Mouse (Mus musculus): ENCODE measurements at regions not wholly inside any gene's neighbourhood (a gene's known extent, or its start where the extent isn't known, plus 50 kb on each side); places are given as distances from the start of the nearest gene placed in this dataset.

DNA sequence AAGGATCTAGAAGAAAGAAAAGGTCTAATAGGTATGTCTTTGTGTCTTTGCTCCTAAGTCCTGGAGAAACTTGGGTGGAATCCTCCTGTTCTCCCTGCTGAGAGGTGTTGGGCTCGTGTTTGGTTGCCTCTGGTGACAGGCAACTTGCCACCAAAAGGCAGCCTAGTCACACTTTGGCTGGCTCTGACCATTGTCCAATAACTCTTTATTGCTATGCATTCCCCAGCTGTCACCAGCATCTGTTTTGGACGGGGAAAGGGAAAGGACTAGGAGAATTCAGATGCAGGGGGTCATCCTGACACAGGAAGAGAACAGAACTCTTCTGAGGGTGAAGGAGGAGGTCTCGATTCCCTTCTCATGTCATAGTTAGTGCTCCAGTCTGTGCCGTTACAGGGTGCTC lies 220.9 kb downstream of the Zfp36l1 start:
- intact Hi-C loops (cut with DNase I) = no loop called here
- peak in 1 of 2 experiments; percentile 39 for DNase-seq

DNA sequence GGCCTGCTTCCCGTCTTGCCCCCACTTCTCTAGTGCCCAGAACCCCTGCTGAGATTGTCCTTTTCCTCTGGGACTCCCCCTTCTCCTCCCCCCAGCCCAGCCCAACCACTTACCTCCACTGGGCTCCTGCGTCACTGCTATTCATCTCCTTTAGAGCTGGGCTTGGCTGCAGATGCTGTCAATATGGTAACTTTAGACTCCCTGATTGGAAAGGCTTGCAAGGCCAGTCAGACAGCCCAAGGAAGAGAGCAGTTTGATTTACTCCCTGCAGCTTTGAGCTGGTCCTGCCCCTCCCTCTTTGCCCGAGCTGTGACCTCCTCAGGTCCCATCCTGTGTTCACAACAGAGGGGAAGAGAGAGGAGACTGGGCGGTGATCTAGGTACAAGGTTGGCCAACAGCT lies 221.9 kb downstream of the Zfp36l1 start:
- intact Hi-C loops (cut with DNase I) = no loop called here

GRCm38 (mm10) chr12:79890291-79890690 lies 222.5 kb downstream of the Zfp36l1 start:
- intact Hi-C loops (cut with DNase I) = no loop called here

More for the DNA sequence above, 221.9 kb downstream of the Zfp36l1 start:
- no peak for DNase-seq

DNA sequence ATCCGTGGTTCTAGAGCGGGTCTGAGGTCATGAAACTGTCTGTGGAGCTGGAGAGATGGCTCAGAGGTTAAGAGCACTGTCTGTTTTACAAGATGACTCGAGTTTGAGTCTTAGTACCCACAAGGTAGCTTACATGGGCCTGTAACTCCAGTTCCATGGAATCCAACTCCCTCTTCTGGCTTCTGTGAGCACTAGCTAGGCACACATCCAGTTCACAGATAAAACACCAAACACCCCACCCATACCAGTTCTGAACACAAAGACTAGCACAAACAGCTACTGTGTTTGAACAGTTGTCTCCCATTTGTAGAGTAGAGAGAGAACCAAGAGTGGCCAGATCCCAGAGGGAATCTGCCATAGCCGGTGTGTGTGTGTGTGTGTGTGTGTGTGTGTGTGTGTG lies 224.0 kb downstream of the Zfp36l1 start:
- no peak for DNase-seq
- intact Hi-C loops (cut with DNase I) = loop anchor here (5.0 kb wide), 3 partner anchors 78 to 277 kb away; no protein-coding TSS in a partner anchor

More at GRCm38 (mm10) chr12:79890291-79890690, 222.5 kb downstream of the Zfp36l1 start:
- no peak for DNase-seq

DNA sequence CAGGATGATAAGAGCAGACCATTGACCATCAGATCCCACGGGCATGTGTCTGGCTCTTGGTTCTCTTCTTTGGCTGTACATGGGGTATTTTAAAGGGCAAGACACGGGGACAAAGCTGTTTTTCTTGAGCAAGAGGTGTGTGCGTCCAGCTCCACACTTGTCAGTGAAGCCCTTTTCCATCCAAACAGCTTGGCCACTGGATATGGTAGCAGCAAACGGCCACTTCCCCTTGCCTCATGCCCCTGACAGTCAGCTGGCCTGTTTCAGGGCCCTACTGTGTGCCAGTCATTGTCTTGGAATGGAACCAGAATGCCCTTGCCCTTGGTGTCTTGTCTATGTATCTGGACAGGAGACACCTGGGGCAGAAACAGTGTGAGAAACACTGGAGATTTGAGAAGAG lies 224.7 kb downstream of the Zfp36l1 start:
- no peak for DNase-seq
- intact Hi-C loops (cut with DNase I) = loop anchor here (5.0 kb wide), 3 partner anchors 79 to 276 kb away; no protein-coding TSS in a partner anchor

GRCm38 (mm10) chr12:79887225-79887886 lies 225.5 kb downstream of the Zfp36l1 start:
- intact Hi-C loops (cut with DNase I) = loop anchor here (5.0 kb wide), 3 partner anchors 80 to 275 kb away; no protein-coding TSS in a partner anchor
- peak; percentile 78 to 88 for DNase-seq

- intact Hi-C loops (cut with DNase I) = loop anchor here (5.0 kb wide), 3 partner anchors 81 to 274 kb away; no protein-coding TSS in a partner anchor
- DNase-seq = no peak
These were observed 226.3 kb downstream of the Zfp36l1 start for GRCm38 (mm10) chr12:79886494-79886893.

GRCm38 (mm10) chr12:79885286-79885685 lies 227.5 kb downstream of the Zfp36l1 start:
- intact Hi-C loops (cut with DNase I) = loop anchor here (5.0 kb wide), 3 partner anchors 82 to 273 kb away; no protein-coding TSS in a partner anchor
- DNase-seq = no peak

DNA sequence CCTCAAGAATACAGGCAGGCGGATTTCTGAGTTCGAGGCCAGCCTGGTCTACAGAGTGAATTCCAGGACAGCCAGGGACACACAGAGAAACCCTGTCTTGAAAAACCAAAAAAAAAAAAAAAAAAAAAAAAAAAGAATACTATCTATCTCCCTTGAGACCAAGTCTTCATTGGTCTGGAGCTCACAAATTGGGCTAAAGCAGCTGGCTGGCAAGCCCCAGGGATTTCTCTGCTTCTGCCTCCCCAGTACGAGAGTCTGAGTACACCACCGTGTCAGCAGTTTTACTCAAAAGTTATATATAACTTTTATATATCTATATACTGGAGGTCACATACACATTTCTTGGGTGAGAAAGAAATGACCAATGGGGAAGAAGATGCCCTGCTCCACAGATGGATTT lies 229.2 kb downstream of the Zfp36l1 start:
- intact Hi-C loops (cut with DNase I) = no loop called here
- no peak for DNase-seq

- DNase-seq = peak in 1 of 2 experiments; percentile 46
- intact Hi-C loops (cut with DNase I) = loop anchor here (1.0 kb wide), 1 partner anchor 230 kb away; no protein-coding TSS in a partner anchor
These were observed 232.0 kb downstream of the Zfp36l1 start for GRCm38 (mm10) chr12:79880751-79881261.

GRCm38 (mm10) chr12:79880346-79880745 lies 232.5 kb downstream of the Zfp36l1 start:
- intact Hi-C loops (cut with DNase I) = no loop called here

GRCm38 (mm10) chr12:79879918-79880273 lies 232.9 kb downstream of the Zfp36l1 start:
- intact Hi-C loops (cut with DNase I) = no loop called here

More at GRCm38 (mm10) chr12:79880346-79880745, 232.5 kb downstream of the Zfp36l1 start:
- no peak for DNase-seq

GRCm38 (mm10) chr12:79879093-79879917 lies 233.5 kb downstream of the Zfp36l1 start:
- intact Hi-C loops (cut with DNase I) = no loop called here
- peak in 1 of 2 experiments; percentile 41 for DNase-seq

More at GRCm38 (mm10) chr12:79879918-79880273, 232.9 kb downstream of the Zfp36l1 start:
- no peak for DNase-seq

DNA sequence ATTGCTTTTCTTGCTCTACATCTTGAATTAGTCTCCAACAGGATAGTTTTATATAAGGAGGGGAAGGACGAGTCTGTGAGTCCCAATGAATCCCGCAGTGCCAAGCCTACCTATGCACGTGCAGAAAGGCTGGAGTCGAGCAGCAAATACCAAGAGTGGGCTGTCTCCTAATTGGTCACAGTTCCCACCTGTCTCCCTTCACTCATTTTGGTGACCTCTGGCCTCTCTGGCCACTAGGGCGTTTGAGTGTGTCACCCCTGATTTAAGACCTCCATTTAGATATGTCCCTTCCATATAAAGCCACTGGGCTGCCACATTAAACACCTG lies 234.1 kb downstream of the Zfp36l1 start:
- intact Hi-C loops (cut with DNase I) = no loop called here
- DNase-seq = no peak

DNA sequence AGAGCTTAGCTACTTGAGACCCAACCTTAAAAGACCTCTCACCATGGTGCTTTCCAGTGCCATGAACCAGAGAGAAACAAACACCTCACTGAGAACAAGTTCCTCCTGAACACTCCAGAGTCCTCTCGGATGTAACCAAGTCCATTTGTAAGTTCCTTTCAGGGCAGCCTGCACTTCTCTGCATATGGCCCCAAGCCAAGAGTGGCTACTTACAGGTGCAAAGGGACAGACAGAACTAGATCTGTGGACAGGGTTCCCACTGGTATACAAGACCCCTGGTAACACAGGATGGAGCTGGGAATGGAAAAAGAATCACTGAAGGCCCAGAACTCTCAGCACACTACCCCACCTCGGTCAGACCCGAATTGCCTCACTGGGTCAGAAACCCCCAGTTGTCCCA lies 234.7 kb downstream of the Zfp36l1 start:
- DNase-seq = no peak
- intact Hi-C loops (cut with DNase I) = no loop called here

DNA sequence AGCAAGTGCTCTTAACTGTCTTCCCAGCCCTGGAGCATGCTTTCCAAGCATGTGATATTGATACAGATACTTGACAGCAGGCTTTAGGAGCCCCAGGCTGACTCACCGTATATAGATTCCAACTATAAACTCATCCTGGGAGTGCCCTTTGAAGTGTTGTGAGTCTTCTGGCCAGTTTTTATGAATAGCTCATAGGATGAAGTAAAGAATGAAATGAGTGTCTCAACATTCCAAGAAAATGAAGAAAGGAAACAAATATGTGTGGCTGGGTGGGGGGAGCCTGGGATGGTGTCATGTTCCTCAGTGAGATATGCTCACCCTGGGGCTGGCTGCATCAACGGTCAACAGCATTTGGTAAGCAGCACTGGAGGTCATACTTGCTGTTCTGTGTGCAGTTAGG lies 238.5 kb downstream of the Zfp36l1 start:
- intact Hi-C loops (cut with DNase I) = no loop called here
- no peak for DNase-seq

- DNase-seq = peak; percentile 60 to 74
- intact Hi-C loops (cut with DNase I) = no loop called here
These were observed 247.6 kb downstream of the Zfp36l1 start for GRCm38 (mm10) chr12:79865179-79865552.

DNA sequence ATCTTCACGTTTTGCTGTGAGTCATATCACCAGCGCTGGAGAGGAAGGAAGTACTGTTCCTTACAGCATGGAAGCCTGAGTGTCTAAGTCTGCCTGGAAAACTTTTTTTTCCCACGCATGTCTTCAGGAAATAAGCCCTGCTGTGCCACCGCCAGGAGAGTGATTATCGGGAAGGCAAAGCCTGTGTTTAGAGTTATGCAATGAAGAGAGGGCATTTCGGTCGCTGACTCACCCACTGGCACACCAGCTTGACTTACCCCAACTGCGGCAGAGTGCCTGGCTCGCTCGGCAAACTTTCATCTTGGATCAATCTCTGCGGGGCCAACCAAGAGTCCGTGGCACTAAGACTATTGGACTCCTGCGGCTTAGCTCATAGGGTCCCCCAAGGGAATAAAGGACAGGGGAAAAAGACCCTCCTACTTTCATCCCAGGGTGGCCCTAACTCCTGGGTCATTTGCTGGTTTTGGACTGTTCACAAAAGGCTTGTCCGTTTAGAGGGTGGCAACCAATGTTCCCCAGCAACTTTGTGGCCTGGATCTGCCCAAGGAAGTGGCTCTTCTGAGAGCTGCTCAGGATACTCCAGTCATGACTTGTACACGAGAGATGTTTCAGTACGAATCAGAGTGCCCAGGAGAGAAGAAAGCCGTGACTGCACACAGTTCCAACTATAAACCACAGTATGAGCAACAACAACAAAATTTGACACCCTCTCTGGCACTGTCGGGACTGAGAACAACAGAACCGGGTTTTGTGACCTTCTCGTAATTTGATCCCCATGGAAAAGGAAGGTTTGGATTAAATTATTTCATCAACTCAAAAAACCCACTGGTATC lies 248.3 kb downstream of the Zfp36l1 start:
- DNase-seq = peak; percentile 32 to 42

More for the DNA sequence above, 248.3 kb downstream of the Zfp36l1 start:
- intact Hi-C loops (cut with DNase I) = no loop called here
